Mouse (Mus musculus) E14TG2a.4 (cell line): ENCODE data around the gene Rin3.

ENCODE experiments used
- CTCF ChIP-seq: conservative IDR thresholded peaks from 2 replicates; pipeline ENCODE4 v1.5.1; 2014; ENCODE audit warnings: low read length
- NANOG ChIP-seq: IDR thresholded peaks from 2 replicates; pipeline ENCODE4 v1.6.1; 2014; ENCODE audit warnings: borderline replicate concordance, low read length, mixed read lengths
- POU5F1 ChIP-seq: IDR thresholded peaks from 2 replicates; pipeline ENCODE4 v1.6.1; 2014; ENCODE audit warnings: low read length, borderline replicate concordance

DNA sequence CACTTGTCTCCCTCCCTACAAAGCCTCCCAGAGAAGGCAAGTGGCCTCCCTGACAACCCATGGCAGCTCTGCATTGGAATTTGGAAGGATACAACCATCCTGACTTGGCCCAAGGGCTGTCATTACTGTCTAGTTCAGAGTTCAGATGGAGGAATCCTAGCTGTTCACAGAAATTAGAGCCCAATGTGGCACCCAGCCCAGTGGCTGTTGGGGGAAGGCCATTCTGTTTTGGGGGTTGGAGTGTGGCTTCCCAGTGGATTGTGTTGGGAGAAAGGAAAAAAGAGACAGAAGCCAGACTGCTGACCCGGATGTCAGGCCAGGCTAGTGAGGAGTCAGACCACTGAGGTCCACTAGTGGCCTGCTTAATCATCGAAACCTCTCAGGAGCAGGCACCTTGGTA is 40.5 kb downstream of the Rin3 start:
- TF ChIP-seq CTCF (no peak), POU5F1 (no peak), NANOG (no peak)
